Mouse (Mus musculus) spleen, adult 2 months (tissue): ENCODE measurements at regions not wholly inside any gene's neighbourhood (a gene's known extent, or its start where the extent isn't known, plus 50 kb on each side); places are given as distances from the start of the nearest gene placed in this dataset.

Experiments
- CTCF ChIP-seq: fragments of 200-500 bp; IDR thresholded peaks from 2 replicates; pipeline ENCODE4 v1.5.1; 2011; ENCODE audit warnings: mild to moderate bottlenecking, inconsistent platforms; ENCODE audit not compliant: insufficient read depth, insufficient read length, insufficient replicate concordance; ENCODE audit errors: extremely low read depth
- POLR2A ChIP-seq: fragments of 200-500 bp; IDR thresholded peaks from 2 replicates; pipeline ENCODE4 v1.6.1; 2011; ENCODE audit warnings: low read depth, low read length, inconsistent platforms

DNA sequence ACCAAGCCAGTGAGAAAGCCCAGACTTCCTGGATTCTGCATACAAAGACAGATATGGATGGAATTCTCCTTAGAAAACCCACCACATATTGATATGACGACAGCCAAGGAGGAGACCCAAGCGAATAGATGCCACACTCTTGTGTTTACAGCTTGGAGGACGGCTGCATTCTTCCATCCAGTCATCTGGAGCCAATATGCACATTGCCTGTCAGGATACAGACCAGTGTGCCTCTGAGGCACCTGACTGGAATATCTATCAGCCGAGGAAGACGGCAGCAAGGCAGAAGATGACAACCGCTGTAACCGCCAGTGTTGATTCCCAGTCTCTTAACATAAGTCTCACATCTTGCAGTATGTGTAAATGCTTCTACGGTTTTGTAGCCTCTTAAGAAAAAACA, 105.3 kb downstream of the Tsen15 start:
- TF ChIP-seq CTCF (no peak), POLR2A (no peak)
